Mouse (Mus musculus): ENCODE data around the gene Asdurf. TPM values are rescaled to one million over a fixed set of nuclear protein-coding genes. Genes with fewer than 3 reads are reported as not detected.
"Not testable (repeated sequence)": the region's sequence is repeated elsewhere in the genome, so short reads cannot be mapped to it uniquely, and the experiment has no call there.

Asdurf gene
- 10.5 TPM in 1 of 2 replicates, not detected in the other for polyA plus RNA-seq (2015; fragmentation: Nextera tagmentation; extraction: Ambion mirVana)

GRCm38 (mm10) chr1:53352327-53353261 is at the start of gene Asdurf, which contains the start of the genes Gm28551 and Asnsd1:
Gene Asdurf (minus strand): TSS chr1:53352619.
Gene Gm28551 (minus strand): TSS chr1:53352667.
Gene Asnsd1 (minus strand): TSS chr1:53352752.
- peak; percentile 99 for ATAC-seq (ENCODE audit: insufficient number of reproducible peaks, low FRiP score, low TSS enrichment, low read depth)
- Histone ChIP-seq H3K4me1 (peaks cover 6% of the 10 kb centered on the region), H3K9me3 (no peaks in the 10 kb centered on the region), H3K27me3 (no peaks in the 10 kb centered on the region), H3K36me3 (peaks cover 15% of the 10 kb centered on the region), H3K4me3 (peak within 1 kb of the TSS; percentile 88), H3K27ac (peak within 1 kb of the TSS; percentile 92), H3K9ac (peak within 1 kb of the TSS; percentile 92), H3K4me2 (peak within 1 kb of the TSS; percentile 44)
- under 1% methylated on average over 43 of the region's 44 CpGs for WGBS

- not testable (repeated sequence) for H3K36me3 ChIP-seq; H3K4me1 ChIP-seq; H3K27me3 ChIP-seq; ATAC-seq (ENCODE audit: insufficient number of reproducible peaks, low FRiP score, low TSS enrichment, low read depth); H3K9me3 ChIP-seq; H3K9ac ChIP-seq
- 26% methylated on average over 21 of the region's 21 CpGs for WGBS
- Histone ChIP-seq H3K27ac (peak overlapping the region; percentile 63), H3K4me3 (peak overlapping the region; percentile 23), H3K4me2 (peak overlapping the region; percentile 35)
Measured at GRCm38 (mm10) chr1:53393936-53394760, 41.7 kb upstream of the Asdurf start.

GRCm38 (mm10) chr1:53388762-53389161 is 36.3 kb upstream of the Asdurf start:
- no peaks in the 10 kb centered on the region for H3K9me3 ChIP-seq
- peaks cover under 1% of the 10 kb centered on the region; the same call in 1 of the 2 replicates for H3K4me1 ChIP-seq
- no peak overlapping the region for H3K4me3 ChIP-seq
- H3K36me3 ChIP-seq, result no peaks in the 10 kb centered on the region
- H3K4me2 ChIP-seq, result no peak overlapping the region
- no peak overlapping the region for H3K27ac ChIP-seq
- H3K27me3 ChIP-seq, result no peaks in the 10 kb centered on the region
- no peak for ATAC-seq (ENCODE audit: insufficient number of reproducible peaks, low FRiP score, low TSS enrichment, low read depth)
- H3K9ac ChIP-seq, result no peak overlapping the region
- 95% methylated on average over 12 of the region's 14 CpGs for WGBS

GRCm38 (mm10) chr1:53384085-53384688 is 31.8 kb upstream of the Asdurf start:
- H3K9ac ChIP-seq, result no peak overlapping the region
- no peaks in the 10 kb centered on the region for H3K9me3 ChIP-seq
- no peaks in the 10 kb centered on the region for H3K27me3 ChIP-seq
- ATAC-seq (ENCODE audit: insufficient number of reproducible peaks, low FRiP score, low TSS enrichment, low read depth), result no peak
- H3K4me2 ChIP-seq, result no peak overlapping the region
- H3K36me3 ChIP-seq, result no peaks in the 10 kb centered on the region
- H3K4me3 ChIP-seq, result no peak overlapping the region
- H3K4me1 ChIP-seq, result no peaks in the 10 kb centered on the region
- H3K27ac ChIP-seq, result no peak overlapping the region
- 61% methylated on average over 6 of the region's 6 CpGs for WGBS

DNA sequence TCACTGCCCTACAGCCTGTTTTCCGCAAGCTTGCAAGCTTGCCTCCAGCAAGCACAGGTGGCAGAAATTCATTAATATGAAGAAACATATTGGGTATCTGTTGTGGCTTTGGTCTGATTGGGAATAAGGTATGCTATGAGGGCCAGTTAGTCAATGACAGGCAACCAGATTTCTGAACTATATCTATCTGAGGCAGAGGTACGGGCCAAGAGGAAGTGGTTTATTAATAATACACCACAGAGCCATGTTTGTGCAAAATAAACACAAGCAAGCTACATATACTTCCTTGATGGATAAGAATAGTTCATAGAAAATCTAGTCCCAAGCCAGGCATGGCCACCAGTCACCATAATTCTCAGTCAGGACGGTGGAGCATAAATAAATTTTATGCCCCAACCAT is 25.3 kb upstream of the Asdurf start:
- Histone ChIP-seq H3K27me3 (no peaks in the 10 kb centered on the region), H3K9me3 (no peaks in the 10 kb centered on the region), H3K4me3 (no peak overlapping the region), H3K4me1 (no peaks in the 10 kb centered on the region), H3K4me2 (no peak overlapping the region), H3K27ac (no peak overlapping the region), H3K9ac (no peak overlapping the region), H3K36me3 (no peaks in the 10 kb centered on the region)
- WGBS, result 79% methylated on average over 3 of the region's 3 CpGs
- no peak for ATAC-seq (ENCODE audit: insufficient number of reproducible peaks, low FRiP score, low TSS enrichment, low read depth)

DNA sequence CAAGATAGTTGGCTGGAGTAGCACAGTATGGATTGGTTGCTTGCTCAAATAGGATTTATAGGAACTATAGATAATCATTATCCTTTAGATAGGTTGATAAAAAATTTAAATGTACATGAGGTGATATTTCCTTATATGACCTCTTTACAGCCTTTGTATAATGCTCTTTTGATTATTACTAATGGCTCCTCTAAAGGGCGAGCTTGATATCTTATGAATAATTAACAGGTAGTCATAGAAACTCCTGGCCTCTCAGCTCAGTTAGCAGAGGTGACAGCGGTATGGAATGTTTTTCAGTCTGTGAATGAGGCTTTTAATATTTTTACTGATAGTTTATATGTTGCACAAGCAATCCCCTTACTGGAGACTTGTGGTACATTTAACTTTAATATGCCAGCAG is 23.5 kb upstream of the Asdurf start:
- not testable (repeated sequence) for H3K27me3 ChIP-seq; H3K4me3 ChIP-seq; H3K27ac ChIP-seq; H3K4me1 ChIP-seq; H3K36me3 ChIP-seq; H3K9ac ChIP-seq; H3K9me3 ChIP-seq; ATAC-seq (ENCODE audit: insufficient number of reproducible peaks, low FRiP score, low TSS enrichment, low read depth); H3K4me2 ChIP-seq
- 91% methylated on average over 2 of the region's 2 CpGs for WGBS

GRCm38 (mm10) chr1:53358988-53359387 is 6.6 kb upstream of the Asdurf start:
- Histone ChIP-seq H3K9ac (no peak overlapping the region), H3K4me2 (no peak overlapping the region), H3K4me3 (no peak overlapping the region), H3K4me1 (no peaks in the 10 kb centered on the region), H3K27ac (no peak overlapping the region), H3K27me3 (no peaks in the 10 kb centered on the region), H3K9me3 (no peaks in the 10 kb centered on the region), H3K36me3 (no peaks in the 10 kb centered on the region)
- no peak for ATAC-seq (ENCODE audit: insufficient number of reproducible peaks, low FRiP score, low TSS enrichment, low read depth)

DNA sequence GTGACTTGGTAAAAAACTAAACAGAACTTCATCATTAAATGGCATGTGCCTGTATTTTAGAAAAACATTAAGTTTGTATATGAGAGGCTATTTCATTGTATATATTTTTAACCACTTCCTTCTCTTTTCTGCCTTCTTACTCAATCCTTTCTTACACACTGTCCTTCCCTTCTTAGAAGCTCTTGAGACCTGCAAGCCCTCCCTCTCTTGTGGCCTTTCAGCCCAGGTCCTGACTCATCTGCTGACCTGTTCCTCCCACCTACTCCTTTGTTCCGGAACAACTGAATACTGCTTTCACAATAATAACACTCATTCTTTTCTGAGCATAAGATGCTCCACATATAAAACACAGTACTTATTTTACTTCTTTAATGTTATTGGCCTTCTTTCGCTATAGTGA is 11.3 kb downstream of the Asdurf start:
- peaks cover 47% of the 10 kb centered on the region for H3K36me3 ChIP-seq
- H3K4me3 ChIP-seq, result no peak overlapping the region
- H3K27me3 ChIP-seq, result no peaks in the 10 kb centered on the region
- peaks cover 4% of the 10 kb centered on the region; the same call in 1 of the 2 replicates for H3K9me3 ChIP-seq
- H3K4me2 ChIP-seq, result no peak overlapping the region
- ATAC-seq (ENCODE audit: insufficient number of reproducible peaks, low FRiP score, low TSS enrichment, low read depth), result no peak
- H3K27ac ChIP-seq, result no peak overlapping the region
- 97% methylated on average over 2 of the region's 2 CpGs for WGBS
- H3K9ac ChIP-seq, result no peak overlapping the region
- H3K4me1 ChIP-seq, result no peaks in the 10 kb centered on the region

GRCm38 (mm10) chr1:53337403-53337802 is 15.0 kb downstream of the Asdurf start:
- peaks cover 19% of the 10 kb centered on the region for H3K36me3 ChIP-seq
- H3K27me3 ChIP-seq; H3K9me3 ChIP-seq; H3K4me2 ChIP-seq; H3K9ac ChIP-seq; H3K27ac ChIP-seq; H3K4me1 ChIP-seq; H3K4me3 ChIP-seq; ATAC-seq (ENCODE audit: insufficient number of reproducible peaks, low FRiP score, low TSS enrichment, low read depth): not testable (repeated sequence)
- 69% methylated on average over 2 of the region's 2 CpGs for whole genome bisulfite sequencing

DNA sequence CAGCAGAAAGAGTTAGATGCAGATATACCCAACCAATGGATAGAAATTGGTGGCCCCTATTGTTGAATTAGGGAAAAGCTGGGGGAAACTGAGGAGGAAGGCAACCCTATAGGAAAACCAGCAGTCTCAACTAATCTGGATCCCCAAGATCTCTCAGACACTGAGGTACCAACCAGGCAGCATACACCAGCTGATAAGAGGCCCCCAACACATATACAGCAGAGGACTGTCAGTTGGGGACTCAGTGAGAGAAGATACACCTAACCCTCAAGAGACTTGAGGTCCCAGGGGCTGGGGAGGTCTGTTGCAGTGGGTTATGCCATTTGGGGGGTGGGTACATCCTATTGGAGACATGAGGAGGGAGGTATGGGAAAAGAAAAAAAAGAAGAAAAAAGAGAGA is 17.0 kb downstream of the Asdurf start:
- Histone ChIP-seq H3K36me3 (peaks cover 3% of the 10 kb centered on the region), H3K4me3 (no peak overlapping the region), H3K27me3 (no peaks in the 10 kb centered on the region), H3K9me3 (no peaks in the 10 kb centered on the region), H3K4me2 (no peak overlapping the region), H3K27ac (no peak overlapping the region), H3K9ac (no peak overlapping the region), H3K4me1 (no peaks in the 10 kb centered on the region)
- no peak for ATAC-seq (ENCODE audit: insufficient number of reproducible peaks, low FRiP score, low TSS enrichment, low read depth)

GRCm38 (mm10) chr1:53333527-53333926 is 18.9 kb downstream of the Asdurf start:
- H3K27me3 ChIP-seq; H3K4me1 ChIP-seq; H3K9me3 ChIP-seq; H3K4me2 ChIP-seq; H3K4me3 ChIP-seq; H3K36me3 ChIP-seq; ATAC-seq (ENCODE audit: insufficient number of reproducible peaks, low FRiP score, low TSS enrichment, low read depth); H3K27ac ChIP-seq; H3K9ac ChIP-seq: not testable (repeated sequence)
- 76% methylated on average over 5 of the region's 5 CpGs for WGBS
